Comparison of ENCODE assay signal across 8 mouse cellular contexts in the genomic region with DNA sequence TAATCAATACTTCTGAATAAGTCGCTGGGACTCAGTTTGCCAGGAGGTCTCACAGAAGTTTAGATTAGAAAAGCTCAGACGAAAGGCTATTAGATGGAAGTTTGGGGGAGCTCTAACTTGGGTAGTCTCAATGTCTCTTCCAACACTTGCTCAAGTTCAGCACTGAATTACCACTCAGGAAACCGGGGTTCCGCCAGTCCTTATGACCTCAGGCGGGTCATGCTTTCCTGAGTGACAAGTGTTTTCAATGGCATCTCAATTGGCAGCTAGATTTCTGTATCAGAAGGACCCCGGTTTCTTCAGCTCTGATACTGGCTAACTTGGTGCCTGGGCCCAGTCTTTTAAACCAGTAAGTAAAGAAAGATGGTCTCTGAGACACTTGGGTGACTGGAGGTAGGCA. TPM values are rescaled to one million over a fixed set of nuclear protein-coding genes. Genes with fewer than 3 reads are reported as not detected.
A peak's percentile ranks its signal among the peaks of the same experiment; 100 is the strongest.
DNase-seq lines count a peak whose midpoint lies in the region; ATAC-seq lines count a peak whose summit lies in the region.

No protein-coding gene starts in this region.

- DNase-seq in kidney, postnatal 10 days: no peak
- no peak for DNase-seq in right cerebral cortex, postnatal 14 days
- no peak for DNase-seq in gastrocnemius, adult 8-10 months (ENCODE audit: low spot score in 2 of 2)

- H3K4me2 ChIP-seq in kidney, embryonic 16.5 days (replicated peaks; ENCODE audit: low read depth, low read length): peak overlapping the region; percentile 80
- peak overlapping the region; percentile 79 for H3K4me2 ChIP-seq in embryonic facial prominence, embryonic 13.5 days
- H3K4me2 ChIP-seq in intestine, embryonic 16.5 days (ENCODE audit: low read depth, low read length): peak overlapping the region; percentile 80
- H3K4me2 ChIP-seq in neural tube, embryonic 12.5 days (replicated peaks): peak overlapping the region; percentile 76

- no peaks in the 10 kb centered on the region for H3K9me3 ChIP-seq in kidney, embryonic 16.5 days (ENCODE audit: low read length)
- no peaks in the 10 kb centered on the region for H3K9me3 ChIP-seq in embryonic facial prominence, embryonic 13.5 days
- no peaks in the 10 kb centered on the region for H3K9me3 ChIP-seq in intestine, embryonic 16.5 days (ENCODE audit: control insufficient read depth, low read length)
- no peaks in the 10 kb centered on the region for H3K9me3 ChIP-seq in neural tube, embryonic 12.5 days

- H3K36me3 ChIP-seq in kidney, embryonic 16.5 days (ENCODE audit: insufficient read depth, low read length): no peaks in the 10 kb centered on the region
- no peaks in the 10 kb centered on the region for H3K36me3 ChIP-seq in embryonic facial prominence, embryonic 13.5 days
- H3K36me3 ChIP-seq in intestine, embryonic 16.5 days (ENCODE audit: control insufficient read depth, insufficient read depth, low read length): no peaks in the 10 kb centered on the region
- no peaks in the 10 kb centered on the region for H3K36me3 ChIP-seq in neural tube, embryonic 12.5 days

- ATAC-seq in kidney, embryonic 16.5 days (ENCODE audit: low FRiP score, low TSS enrichment): no peak
- no peak for ATAC-seq in embryonic facial prominence, embryonic 13.5 days (ENCODE audit: insufficient number of reproducible peaks, insufficient read depth, low FRiP score, low TSS enrichment, low read depth)
- no peak for ATAC-seq in intestine, embryonic 16.5 days
- no peak for ATAC-seq in neural tube, embryonic 12.5 days (ENCODE audit: low FRiP score, low read depth)
- ATAC-seq in activated CD4-positive, CD25-positive, alpha-beta regulatory T cell, adult 4 months: no peak

- H3K9ac ChIP-seq in kidney, embryonic 16.5 days (replicated peaks; ENCODE audit: low read length): peak overlapping the region; percentile 68
- H3K9ac ChIP-seq in embryonic facial prominence, embryonic 13.5 days: peak overlapping the region; percentile 64; the same call in 1 of the 2 replicates
- H3K9ac ChIP-seq in intestine, embryonic 16.5 days (ENCODE audit: low read depth, low read length): peak overlapping the region; percentile 68
- H3K9ac ChIP-seq in neural tube, embryonic 12.5 days: no peak overlapping the region

- no peaks in the 10 kb centered on the region for H3K4me1 ChIP-seq in kidney, embryonic 16.5 days (ENCODE audit: insufficient read depth, low read length)
- peaks cover 16% of the 10 kb centered on the region for H3K4me1 ChIP-seq in embryonic facial prominence, embryonic 13.5 days
- peaks cover 3% of the 10 kb centered on the region for H3K4me1 ChIP-seq in intestine, embryonic 16.5 days (ENCODE audit: control insufficient read depth, insufficient read depth, low read length)
- H3K4me1 ChIP-seq in neural tube, embryonic 12.5 days: no peaks in the 10 kb centered on the region

- H3K27ac ChIP-seq in kidney, embryonic 16.5 days (ENCODE audit: low read length): no peak overlapping the region
- H3K27ac ChIP-seq in embryonic facial prominence, embryonic 13.5 days: no peak overlapping the region
- H3K27ac ChIP-seq in intestine, embryonic 16.5 days (ENCODE audit: low read length): no peak overlapping the region
- H3K27ac ChIP-seq in neural tube, embryonic 12.5 days: no peak overlapping the region

- WGBS in kidney, embryonic 16.5 days: 46% methylated on average over 6 of the region's 6 CpGs
- WGBS in embryonic facial prominence, embryonic 13.5 days: 42% methylated on average over 6 of the region's 6 CpGs
- WGBS in intestine, embryonic 16.5 days: 46% methylated on average over 6 of the region's 6 CpGs
- 45% methylated on average over 6 of the region's 6 CpGs for WGBS in neural tube, embryonic 12.5 days

- peak overlapping the region; percentile 55 for H3K4me3 ChIP-seq in kidney, embryonic 16.5 days (ENCODE audit: low read length)
- peak overlapping the region; percentile 49 for H3K4me3 ChIP-seq in embryonic facial prominence, embryonic 13.5 days
- peak overlapping the region; percentile 53 for H3K4me3 ChIP-seq in intestine, embryonic 16.5 days (ENCODE audit: low read length)
- no peak overlapping the region for H3K4me3 ChIP-seq in neural tube, embryonic 12.5 days

- peaks cover 38% of the 10 kb centered on the region; the same call in 1 of the 2 replicates for H3K27me3 ChIP-seq in kidney, embryonic 16.5 days (ENCODE audit: insufficient read depth, low read length)
- peaks cover 68% of the 10 kb centered on the region for H3K27me3 ChIP-seq in embryonic facial prominence, embryonic 13.5 days
- peaks cover 18% of the 10 kb centered on the region; the same call in 1 of the 2 replicates for H3K27me3 ChIP-seq in intestine, embryonic 16.5 days (replicated peaks; ENCODE audit: control insufficient read depth, insufficient read depth, low read length)
- peaks cover 21% of the 10 kb centered on the region for H3K27me3 ChIP-seq in neural tube, embryonic 12.5 days (replicated peaks)

RNA-seq across cellular contexts. Expression of a gene that starts 40.2 kb away (rescaled TPM):
- 19.0 and 20.3 TPM in 2 replicates for polyA plus RNA-seq in kidney, embryonic 16.5 days (2015; fragmentation: Nextera tagmentation; extraction: Ambion mirVana)
- polyA plus RNA-seq in embryonic facial prominence, embryonic 13.5 days (2015; fragmentation: Nextera tagmentation; extraction: Ambion mirVana): 6.2 and 6.4 TPM in 2 replicates
- 7.5 and 8.8 TPM in 2 replicates for polyA plus RNA-seq in intestine, embryonic 16.5 days (2015; fragmentation: Nextera tagmentation; extraction: Ambion mirVana)
- polyA plus RNA-seq in neural tube, embryonic 12.5 days (2016; fragmentation: Nextera tagmentation; extraction: Ambion mirVana): 7.7 and 9.2 TPM in 2 replicates
- polyA plus RNA-seq in activated CD4-positive, CD25-positive, alpha-beta regulatory T cell, adult 4 months (2017; shearing (Covaris generic)): under 1 TPM; 0.28 to 0.38 TPM
- total RNA-seq in gastrocnemius, adult 8-10 months (2022): 10 to 100 TPM in 2 of 4 experiments, 1 to 10 TPM in 2; 8.8 to 10.8 (median 10.3) TPM
